Mouse (Mus musculus) spleen, adult 2 months (tissue): ENCODE results near the gene Dab2ip.

Experiments
- CTCF ChIP-seq: fragments of 200-500 bp; IDR thresholded peaks from 2 replicates; pipeline ENCODE4 v1.5.1; 2011; ENCODE audit warnings: mild to moderate bottlenecking, inconsistent platforms; ENCODE audit not compliant: insufficient read depth, insufficient read length, insufficient replicate concordance; ENCODE audit errors: extremely low read depth
- POLR2A ChIP-seq: fragments of 200-500 bp; IDR thresholded peaks from 2 replicates; pipeline ENCODE4 v1.6.1; 2011; ENCODE audit warnings: low read depth, low read length, inconsistent platforms

DNA sequence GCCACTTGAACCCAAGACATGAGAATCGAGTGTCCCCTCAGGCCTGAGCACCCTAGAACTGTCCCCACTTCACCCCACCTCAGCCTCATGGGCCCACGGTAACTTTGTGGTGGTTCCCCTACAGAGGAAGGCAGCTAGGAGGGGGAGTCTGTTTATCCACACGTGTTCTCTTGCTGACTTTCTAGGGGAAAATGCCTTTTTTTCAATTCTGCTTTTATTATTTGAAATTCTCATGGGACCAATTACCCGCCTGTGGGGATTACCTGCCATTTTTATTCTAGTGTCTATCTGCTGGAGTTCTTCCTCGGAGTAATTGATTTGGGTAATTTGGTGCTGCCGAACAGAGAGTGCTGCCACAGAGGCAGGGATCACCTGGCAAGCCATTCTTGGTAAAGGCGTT lies 35.8 kb downstream of the Dab2ip start:
- TF ChIP-seq CTCF (no peak), POLR2A (no peak)
